Mouse (Mus musculus): ENCODE measurements around the gene Crtap. TPM values are rescaled to one million over a fixed set of nuclear protein-coding genes. Genes with fewer than 3 reads are reported as not detected.

Crtap gene
- polyA plus RNA-seq, 1 experiment from 2014 or later: 36.8 TPM

DNA sequence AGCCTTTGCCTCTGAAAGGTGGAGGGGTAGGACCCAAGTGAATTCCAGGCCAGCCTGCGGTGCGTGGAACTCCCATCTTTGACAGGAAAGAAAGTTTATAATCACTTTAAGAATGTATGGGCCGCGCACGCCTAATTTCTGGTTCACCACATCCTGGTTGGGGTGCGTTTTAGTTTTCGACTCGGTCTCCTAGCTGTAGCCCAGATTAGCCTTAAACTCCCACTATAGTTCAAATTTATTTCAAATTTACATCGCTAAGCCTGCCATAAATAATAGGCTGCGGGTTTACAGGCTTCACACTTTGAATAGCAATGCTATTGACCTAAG lies 237 bp upstream of the Crtap start:
- H3K27ac ChIP-seq: no peak overlapping the region
- no peaks in the 10 kb centered on the region for H3K9me3 ChIP-seq
- H3K27me3 ChIP-seq: peaks cover 3% of the 10 kb centered on the region; the same call in 1 of the 2 replicates
- no peaks in the 10 kb centered on the region for H3K36me3 ChIP-seq (replicated peaks)
- peak overlapping the region; percentile 73 for H3K9ac ChIP-seq
- peak overlapping the region; percentile 78 for H3K4me3 ChIP-seq (replicated peaks)
- no peak for ATAC-seq (ENCODE audit: low FRiP score)
- H3K4me2 ChIP-seq: peak overlapping the region; percentile 91
- WGBS: 5% methylated on average over 10 of the region's 10 CpGs
- peaks cover 6% of the 10 kb centered on the region for H3K4me1 ChIP-seq

- H3K4me2 ChIP-seq: peak overlapping the region; percentile 91
- no peak overlapping the region for H3K27ac ChIP-seq
- H3K9ac ChIP-seq: no peak overlapping the region
- ATAC-seq (ENCODE audit: low FRiP score): peak; percentile 51
- H3K9me3 ChIP-seq: no peaks in the 10 kb centered on the region
- no peaks in the 10 kb centered on the region for H3K36me3 ChIP-seq (replicated peaks)
- peaks cover 3% of the 10 kb centered on the region; the same call in 1 of the 2 replicates for H3K27me3 ChIP-seq
- H3K4me1 ChIP-seq: peaks cover 6% of the 10 kb centered on the region
- 78% methylated on average over 8 of the region's 8 CpGs for WGBS
- H3K4me3 ChIP-seq (replicated peaks): peak overlapping the region; percentile 78
Observed at GRCm38 (mm10) chr9:114389371-114389904, 1.0 kb downstream of the Crtap start.

DNA sequence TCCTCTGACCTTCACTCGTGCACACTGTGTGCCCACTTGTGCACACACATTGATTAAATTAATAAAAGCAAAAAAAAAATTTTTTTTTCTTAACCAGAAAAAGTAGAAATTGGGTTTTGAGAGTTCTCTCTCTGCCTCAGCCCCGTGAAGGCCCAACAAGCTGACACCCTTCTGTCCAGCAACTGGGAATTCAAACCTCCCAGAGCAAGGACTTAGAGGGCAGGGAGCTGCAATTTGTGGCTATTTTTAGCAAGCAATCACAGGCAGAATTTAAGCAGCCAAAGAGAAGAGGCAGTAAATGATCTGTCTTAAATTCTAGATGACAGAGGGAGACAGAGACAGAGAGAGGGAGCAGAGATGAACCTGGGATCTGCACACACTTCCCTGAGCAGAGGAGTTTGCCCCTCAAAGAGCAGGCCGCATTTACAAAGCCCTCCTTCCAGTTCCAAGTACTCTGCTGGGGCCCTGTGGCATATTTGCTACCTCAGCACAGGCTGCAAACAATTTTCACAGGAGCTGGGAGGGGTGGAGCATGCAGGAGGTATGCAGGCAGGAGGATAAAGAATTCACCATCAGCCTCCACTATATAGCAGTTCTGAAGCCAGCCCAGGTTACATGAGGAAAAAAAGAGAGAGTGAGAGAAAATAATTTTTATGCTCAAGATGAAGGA lies 1.6 kb downstream of the Crtap start:
- 85% methylated on average over 3 of the region's 3 CpGs for whole genome bisulfite sequencing
- no peak overlapping the region for H3K9ac ChIP-seq
- H3K27ac ChIP-seq: no peak overlapping the region
- H3K4me2 ChIP-seq: no peak overlapping the region
- H3K9me3 ChIP-seq: no peaks in the 10 kb centered on the region
- H3K36me3 ChIP-seq (replicated peaks): no peaks in the 10 kb centered on the region
- H3K4me3 ChIP-seq (replicated peaks): no peak overlapping the region
- peaks cover 6% of the 10 kb centered on the region for H3K4me1 ChIP-seq
- no peak for ATAC-seq (ENCODE audit: low FRiP score)
- peaks cover 3% of the 10 kb centered on the region; the same call in 1 of the 2 replicates for H3K27me3 ChIP-seq

- 89% methylated on average over 8 of the region's 8 CpGs for WGBS
- Histone ChIP-seq H3K27me3 (peaks cover 3% of the 10 kb centered on the region; the same call in 1 of the 2 replicates), H3K27ac (no peak overlapping the region), H3K9ac (no peak overlapping the region), H3K4me3 (replicated peaks) (no peak overlapping the region), H3K36me3 (replicated peaks) (no peaks in the 10 kb centered on the region), H3K4me1 (peaks cover 6% of the 10 kb centered on the region), H3K4me2 (no peak overlapping the region), H3K9me3 (no peaks in the 10 kb centered on the region)
- ATAC-seq (ENCODE audit: low FRiP score): no peak
Observed at GRCm38 (mm10) chr9:114388288-114388687, 2.2 kb downstream of the Crtap start.

DNA sequence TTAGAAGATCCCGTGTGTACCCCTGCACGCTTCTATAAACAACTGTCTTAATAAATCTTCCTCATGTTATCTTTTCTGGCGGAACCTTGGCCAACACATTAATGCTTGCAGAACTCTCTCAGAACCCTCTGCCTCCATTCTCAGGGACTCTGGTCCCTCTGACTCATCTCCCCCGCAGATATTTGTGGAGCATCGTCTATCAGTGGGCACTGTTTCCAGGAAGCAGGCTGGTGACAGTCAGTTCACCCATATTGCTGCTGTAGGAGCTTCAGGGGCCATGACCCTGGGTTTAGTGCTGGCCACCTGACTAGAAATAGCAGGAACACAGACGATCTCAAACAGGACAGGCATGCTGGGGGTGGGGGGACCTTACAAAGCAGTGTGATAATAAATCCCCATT lies 3.4 kb downstream of the Crtap start:
- H3K9me3 ChIP-seq: no peaks in the 10 kb centered on the region
- no peak overlapping the region for H3K27ac ChIP-seq
- 84% methylated on average over 6 of the region's 6 CpGs for WGBS
- ATAC-seq (ENCODE audit: low FRiP score): no peak
- H3K4me1 ChIP-seq: peaks cover 6% of the 10 kb centered on the region
- no peaks in the 10 kb centered on the region for H3K36me3 ChIP-seq (replicated peaks)
- H3K4me2 ChIP-seq: no peak overlapping the region
- H3K9ac ChIP-seq: no peak overlapping the region
- no peak overlapping the region for H3K4me3 ChIP-seq (replicated peaks)
- H3K27me3 ChIP-seq: peaks cover 3% of the 10 kb centered on the region; the same call in 1 of the 2 replicates

- Histone ChIP-seq H3K36me3 (replicated peaks) (no peaks in the 10 kb centered on the region), H3K4me1 (no peaks in the 10 kb centered on the region; the same call in 1 of the 2 replicates), H3K9me3 (no peaks in the 10 kb centered on the region), H3K27ac (no peak overlapping the region), H3K4me3 (replicated peaks) (no peak overlapping the region), H3K9ac (no peak overlapping the region), H3K27me3 (no peaks in the 10 kb centered on the region), H3K4me2 (no peak overlapping the region)
- 95% methylated on average over 10 of the region's 10 CpGs for WGBS
- ATAC-seq (ENCODE audit: low FRiP score): no peak
Observed at GRCm38 (mm10) chr9:114385160-114385559, 5.3 kb downstream of the Crtap start.

DNA sequence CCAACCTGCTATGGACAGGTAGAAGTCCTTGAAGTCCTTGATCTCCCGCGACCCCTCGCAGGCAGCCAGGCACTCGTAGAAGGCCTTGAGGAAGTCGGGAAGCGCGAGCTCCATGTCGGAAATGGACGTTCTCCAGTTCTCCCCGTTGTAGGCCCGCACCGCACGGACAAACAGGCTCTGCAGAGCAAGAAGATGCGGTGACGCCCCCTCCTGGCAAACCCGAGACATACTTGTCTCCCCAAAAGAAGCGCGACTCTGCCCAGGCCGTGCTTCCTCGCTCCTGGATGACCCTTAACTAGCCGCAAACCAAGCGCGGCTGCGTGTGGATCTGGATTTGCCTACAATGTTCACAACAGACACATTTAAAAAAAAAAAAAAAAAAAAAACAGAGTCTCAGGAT lies 5.8 kb downstream of the Crtap start:
- no peak overlapping the region for H3K4me2 ChIP-seq
- WGBS: 94% methylated on average over 24 of the region's 24 CpGs
- no peak for ATAC-seq (ENCODE audit: low FRiP score)
- no peaks in the 10 kb centered on the region for H3K9me3 ChIP-seq
- H3K4me1 ChIP-seq: no peaks in the 10 kb centered on the region; the same call in 1 of the 2 replicates
- H3K4me3 ChIP-seq (replicated peaks): no peak overlapping the region
- H3K9ac ChIP-seq: no peak overlapping the region
- no peaks in the 10 kb centered on the region for H3K36me3 ChIP-seq (replicated peaks)
- no peak overlapping the region for H3K27ac ChIP-seq
- no peaks in the 10 kb centered on the region for H3K27me3 ChIP-seq

DNA sequence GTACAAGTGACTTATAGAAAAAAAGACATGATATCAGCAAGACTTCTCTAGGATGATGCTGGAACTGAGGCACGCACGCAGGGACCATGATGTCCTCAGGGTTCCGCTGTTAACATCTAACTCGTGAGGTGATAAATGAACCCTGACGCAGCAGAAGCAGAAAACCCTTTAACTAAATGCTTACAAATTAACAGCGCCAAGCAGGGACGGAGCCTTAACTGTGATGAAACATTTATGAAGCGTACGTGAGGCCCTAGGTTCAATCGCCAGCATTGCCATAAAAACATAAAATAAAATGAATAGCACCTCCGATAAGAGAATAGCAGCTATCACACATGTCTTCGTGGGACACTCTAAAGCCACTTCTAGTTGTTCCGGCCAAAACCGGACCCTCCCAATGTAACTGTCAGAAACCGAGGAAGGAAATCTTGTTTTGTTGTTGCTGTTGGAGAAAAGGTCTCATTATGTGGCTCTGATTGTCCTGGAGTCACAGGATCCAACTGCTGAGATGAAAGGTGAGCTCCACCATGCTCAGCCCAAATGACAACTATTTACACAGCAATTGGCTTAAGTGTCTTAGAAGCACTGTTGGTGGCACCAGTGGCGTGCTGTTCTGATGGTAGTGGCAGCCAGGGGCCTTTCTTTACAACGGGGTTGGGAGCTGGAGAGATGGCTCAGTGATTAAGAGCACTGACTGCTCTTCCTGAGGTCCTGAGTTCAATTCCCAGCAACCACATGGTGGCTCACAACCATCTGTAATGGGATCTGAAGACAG lies 7.4 kb downstream of the Crtap start:
- ATAC-seq (ENCODE audit: low FRiP score): no peak
- Histone ChIP-seq H3K27me3 (no peaks in the 10 kb centered on the region), H3K36me3 (replicated peaks) (no peaks in the 10 kb centered on the region), H3K9me3 (no peaks in the 10 kb centered on the region), H3K4me1 (no peaks in the 10 kb centered on the region), H3K27ac (no peak overlapping the region), H3K9ac (no peak overlapping the region), H3K4me2 (no peak overlapping the region), H3K4me3 (replicated peaks) (no peak overlapping the region)
- 89% methylated on average over 17 of the region's 17 CpGs for WGBS

- WGBS: 71% methylated on average over 17 of the region's 17 CpGs
- H3K36me3 ChIP-seq (replicated peaks): no peaks in the 10 kb centered on the region
- H3K27ac ChIP-seq: no peak overlapping the region
- H3K4me3 ChIP-seq (replicated peaks): no peak overlapping the region
- H3K9ac ChIP-seq: no peak overlapping the region
- no peaks in the 10 kb centered on the region for H3K27me3 ChIP-seq
- H3K4me1 ChIP-seq: no peaks in the 10 kb centered on the region
- no peaks in the 10 kb centered on the region for H3K9me3 ChIP-seq
- H3K4me2 ChIP-seq: no peak overlapping the region
- ATAC-seq (ENCODE audit: low FRiP score): peak; percentile 78
Observed at GRCm38 (mm10) chr9:114380881-114381733, 9.4 kb downstream of the Crtap start.

- WGBS: 88% methylated on average over 11 of the region's 12 CpGs
Observed at GRCm38 (mm10) chr9:114379871-114380270, 10.6 kb downstream of the Crtap start.

DNA sequence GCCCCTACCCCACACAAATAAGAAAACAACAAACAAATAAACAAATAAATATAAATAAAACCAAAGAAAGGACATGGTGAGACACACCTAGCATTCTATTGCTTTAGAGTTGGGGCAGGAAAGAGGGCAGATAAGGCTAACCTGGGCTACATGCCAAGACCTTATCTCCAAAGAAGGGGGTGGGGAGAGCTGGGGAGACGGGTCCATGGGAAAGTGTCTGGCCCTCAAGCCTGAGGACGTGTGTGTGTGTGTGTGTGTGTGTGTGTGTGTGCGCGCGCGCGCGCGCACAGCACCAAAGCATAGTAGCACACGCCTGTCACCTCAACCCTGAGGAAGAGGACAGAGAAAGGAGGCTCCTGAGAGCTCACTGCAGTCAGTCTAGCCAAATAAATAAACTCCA lies 13.3 kb downstream of the Crtap start:
- WGBS: 98% methylated on average over 10 of the region's 10 CpGs

More at GRCm38 (mm10) chr9:114379871-114380270, 10.6 kb downstream of the Crtap start:
- Histone ChIP-seq H3K9ac (no peak overlapping the region), H3K27ac (no peak overlapping the region), H3K9me3 (no peaks in the 10 kb centered on the region), H3K4me2 (no peak overlapping the region), H3K27me3 (no peaks in the 10 kb centered on the region), H3K4me3 (replicated peaks) (no peak overlapping the region), H3K36me3 (replicated peaks) (no peaks in the 10 kb centered on the region), H3K4me1 (no peaks in the 10 kb centered on the region)
- ATAC-seq (ENCODE audit: low FRiP score): no peak

More for the DNA sequence above, 13.3 kb downstream of the Crtap start:
- no peaks in the 10 kb centered on the region for H3K27me3 ChIP-seq
- H3K36me3 ChIP-seq (replicated peaks): no peaks in the 10 kb centered on the region
- no peak overlapping the region for H3K27ac ChIP-seq
- no peak for ATAC-seq (ENCODE audit: low FRiP score)
- H3K4me1 ChIP-seq: no peaks in the 10 kb centered on the region
- H3K4me2 ChIP-seq: no peak overlapping the region
- H3K9ac ChIP-seq: no peak overlapping the region
- no peaks in the 10 kb centered on the region for H3K9me3 ChIP-seq
- H3K4me3 ChIP-seq (replicated peaks): no peak overlapping the region

Data from forebrain, embryonic 12.5 days (tissue).